Mouse (Mus musculus) cortical plate, adult 2 months (tissue): ENCODE data around the gene Hadh.

Source experiments
- CTCF ChIP-seq: fragments of 200-500 bp; IDR thresholded peaks from 2 replicates; pipeline ENCODE4 v1.5.1; 2011; ENCODE audit warnings: mild to moderate bottlenecking, control low read depth, low read length; ENCODE audit not compliant: insufficient read depth; ENCODE audit errors: extremely low read depth
- POLR2A ChIP-seq: fragments of 200-500 bp; IDR thresholded peaks from 2 replicates; pipeline ENCODE4 v1.6.1; 2011; ENCODE audit warnings: mild to moderate bottlenecking, low read length, control low read depth; ENCODE audit not compliant: insufficient read depth; ENCODE audit errors: extremely low read depth

DNA sequence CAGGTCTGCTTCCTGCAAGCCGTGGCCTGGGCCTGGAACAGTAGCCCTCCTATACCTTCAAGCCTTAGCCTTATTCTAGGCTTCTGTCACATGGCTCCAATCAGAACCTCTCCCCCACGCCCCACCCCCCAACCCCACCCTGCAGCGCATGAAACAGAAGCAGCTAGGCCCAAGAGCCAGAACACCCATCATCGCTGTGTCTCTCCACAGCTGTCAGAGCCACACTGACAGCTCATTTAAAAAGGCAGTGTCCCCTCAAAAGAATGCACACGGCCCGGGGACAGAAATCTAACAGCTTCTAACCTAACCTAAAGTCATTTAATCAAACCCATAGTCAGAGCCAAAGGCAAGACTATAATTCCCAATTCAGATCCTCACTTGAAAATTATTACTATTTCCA is 34.8 kb downstream of the Hadh start:
- TF ChIP-seq CTCF (no peak), POLR2A (no peak)
